Mouse (Mus musculus) sigmoid colon, adult 10 weeks (tissue): ENCODE data around the gene Cops7a. TPM values are rescaled to one million over a fixed set of nuclear protein-coding genes. Genes with fewer than 3 reads are reported as not detected.

Source experiments
- polyA plus RNA-seq: library from polyadenylated mRNA; stranded (reverse); fragments of 350-450 nt; fragmentation: Illumina TruSeq; extraction: RNeasy Lipid Tissue Mini Kit (QIAGEN cat#74804); gene quantifications from one replicate; pipeline ENCODE4 v1.2.3, GENCODE M21; 2014; ENCODE audit warnings: low read depth, low replicate concordance

The Cops7a gene
- 26.0 TPM for polyA plus RNA-seq

GRCm38 (mm10) chr6:124965088-124965719 is at the start of gene Cops7a:
Gene Cops7a, minus strand, starts transcription at chr6:124965538.

GRCm38 (mm10) chr6:125009129-125009180 is 43.6 kb upstream of the Cops7a start, which contains the start of gene Zfp384:
Gene Zfp384, plus strand, starts transcription at chr6:125009145.

DNA sequence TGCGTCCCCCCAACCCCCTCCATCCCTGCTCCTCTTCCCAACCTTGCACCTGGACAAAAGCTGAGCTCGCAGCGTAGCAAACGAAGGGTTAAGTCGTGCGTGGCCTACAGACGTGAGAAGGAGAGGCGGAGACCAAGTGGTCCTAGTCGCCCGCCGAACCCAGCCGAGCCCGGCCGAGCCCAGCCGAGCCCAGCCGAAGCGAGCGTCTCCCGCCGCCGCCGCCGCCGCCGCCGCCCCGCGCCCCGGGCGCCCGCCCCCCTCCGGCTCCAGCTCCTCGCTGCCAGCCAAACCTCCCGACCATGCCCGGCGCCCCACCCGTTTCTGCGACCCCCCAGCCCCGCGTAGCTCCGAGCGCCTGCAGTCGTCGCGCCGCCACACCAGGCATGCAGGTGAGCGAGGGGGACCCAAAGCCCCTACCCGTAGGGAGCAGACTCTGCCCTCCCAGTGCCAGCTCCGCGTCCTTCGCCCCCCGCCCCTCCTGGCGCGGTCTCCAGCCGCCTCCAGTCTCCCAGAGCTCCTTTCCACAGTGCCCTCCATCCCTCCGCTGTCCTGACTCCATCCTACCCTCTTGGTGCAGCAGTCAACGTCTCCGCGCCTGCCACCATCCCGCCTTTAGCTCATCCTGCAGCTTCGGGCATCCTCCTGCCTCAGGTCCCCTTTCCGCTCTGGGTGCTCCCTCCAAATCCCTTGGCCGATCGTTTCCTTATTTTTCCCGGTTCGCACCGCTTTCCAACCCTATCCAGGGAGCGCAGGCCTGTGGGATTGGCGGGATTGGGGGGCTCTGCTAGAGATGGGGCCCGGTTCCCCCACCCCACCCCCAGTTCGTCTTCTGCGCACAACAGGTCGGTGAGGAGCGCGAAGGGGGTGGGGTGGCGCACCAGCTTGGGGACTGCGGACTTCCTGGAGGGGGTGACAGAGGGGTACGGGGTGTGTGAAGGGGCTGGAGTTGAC is 31.5 kb upstream of the Cops7a start, which contains the start of gene Pianp:
Gene Pianp (plus strand): TSS at position 144 of the 951 bp plus-strand sequence.

GRCm38 (mm10) chr6:124930754-124931524 is 34.4 kb downstream of the Cops7a start, which contains the start of gene Mlf2:
Gene Mlf2, plus strand, starts transcription at chr6:124931386.

GRCm38 (mm10) chr6:124919695-124920317 is 45.5 kb downstream of the Cops7a start, which contains the start of gene Ptms:
Gene Ptms, minus strand, starts transcription at chr6:124920103.

DNA sequence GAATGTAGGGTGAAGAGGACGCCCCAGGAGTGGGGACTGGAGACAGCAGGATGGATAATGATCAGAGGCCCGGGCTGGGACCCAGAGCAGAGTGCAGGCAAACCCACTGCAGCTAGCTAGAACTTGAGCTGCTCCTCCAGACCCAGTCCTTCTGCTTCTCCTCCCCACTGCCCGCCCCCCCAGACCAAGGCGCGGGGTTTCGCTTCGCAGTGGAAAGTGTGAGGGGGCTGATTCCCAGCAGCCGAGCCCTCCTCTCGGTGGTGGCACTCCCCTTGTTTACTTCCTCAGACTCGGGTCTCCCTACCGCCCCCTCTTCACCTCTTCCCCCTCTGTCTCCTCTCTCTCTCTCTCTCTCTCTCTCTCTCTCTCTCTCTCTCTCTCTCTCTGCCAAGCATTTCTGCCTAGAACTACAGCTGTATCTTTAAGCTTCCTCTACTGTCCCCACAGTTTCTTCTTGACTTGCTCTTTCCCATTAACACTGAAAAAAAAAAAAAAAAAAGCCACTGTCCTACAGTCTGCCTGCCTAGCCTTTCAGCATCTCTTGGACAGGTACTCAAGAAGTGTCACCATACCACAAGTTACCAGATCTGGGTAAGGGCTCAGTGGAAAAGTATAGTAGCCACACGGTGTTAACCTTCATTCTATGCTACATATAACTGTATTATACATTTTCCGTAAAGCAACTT is 53.7 kb downstream of the Cops7a start, which contains the start of gene Lag3:
Gene Lag3 (minus strand): TSS at position 173 of the 686 bp plus-strand sequence.

Other genes starting within 250 kb of the Cops7a start
- gene Ptpn6, start 226.8 kb downstream of the Cops7a start, polyA plus RNA-seq: 1.9 TPM
- 3.7 TPM for gene Grcc10, start 224.2 kb downstream of the Cops7a start, polyA plus RNA-seq
- not detected for gene Gm45234, start 209.5 kb downstream of the Cops7a start, polyA plus RNA-seq
- 0.63 TPM for gene Atn1, start 209.0 kb downstream of the Cops7a start, polyA plus RNA-seq
- gene Eno2, start 195.9 kb downstream of the Cops7a start, polyA plus RNA-seq: 1.9 TPM
- gene Lrrc23, start 185.8 kb downstream of the Cops7a start, polyA plus RNA-seq: 0.32 TPM
- gene Spsb2, start 156.9 kb downstream of the Cops7a start, polyA plus RNA-seq: not detected
- gene Tpi1, start 151.2 kb downstream of the Cops7a start, polyA plus RNA-seq: 30.7 TPM
- 25.3 TPM for gene Usp5, start 136.1 kb downstream of the Cops7a start, polyA plus RNA-seq
- gene Cdca3, start 136.0 kb downstream of the Cops7a start, polyA plus RNA-seq: 3.8 TPM
- gene Gnb3, start 125.3 kb downstream of the Cops7a start, polyA plus RNA-seq: not detected
- gene P3h3, start 107.8 kb downstream of the Cops7a start, polyA plus RNA-seq: 0.60 TPM
- gene Gpr162, start 101.6 kb downstream of the Cops7a start, polyA plus RNA-seq: not detected
- gene Cd4, start 77.3 kb downstream of the Cops7a start, polyA plus RNA-seq: 2.6 TPM
- gene Lag3, start 53.8 kb downstream of the Cops7a start, polyA plus RNA-seq: not detected
- gene Ptms, start 45.4 kb downstream of the Cops7a start, polyA plus RNA-seq: 183 TPM
- gene Mlf2, start 34.2 kb downstream of the Cops7a start, polyA plus RNA-seq: 11.7 TPM
- not detected for gene Pianp, start 31.2 kb upstream of the Cops7a start, polyA plus RNA-seq
- gene Zfp384, start 43.6 kb upstream of the Cops7a start, polyA plus RNA-seq: 20.3 TPM
- gene Ing4, start 74.2 kb upstream of the Cops7a start, polyA plus RNA-seq: 25.3 TPM
- 3.6 TPM for gene Acrbp, start 84.2 kb upstream of the Cops7a start, polyA plus RNA-seq
- 3.2 TPM for gene Lpar5, start 102.4 kb upstream of the Cops7a start, polyA plus RNA-seq
- 61.0 TPM for gene Chd4, start 130.4 kb upstream of the Cops7a start, polyA plus RNA-seq
- 1.4 TPM for gene Nop2, start 166.4 kb upstream of the Cops7a start, polyA plus RNA-seq
- 1.6 TPM for gene Iffo1, start 179.7 kb upstream of the Cops7a start, polyA plus RNA-seq
- gene Gapdh, start 200.9 kb upstream of the Cops7a start, polyA plus RNA-seq: 73.5 TPM
- 5.5 TPM for gene Ncapd2, start 226.2 kb upstream of the Cops7a start, polyA plus RNA-seq
- gene Mrpl51, start 226.3 kb upstream of the Cops7a start, polyA plus RNA-seq: 111 TPM